Mouse (Mus musculus): ENCODE results near the gene Calcr. TPM values are rescaled to one million over a fixed set of nuclear protein-coding genes. Genes with fewer than 3 reads are reported as not detected.

Gene Calcr
- not detected in 2 replicates for polyA plus RNA-seq (2012; ENCODE audit: insufficient read depth, insufficient read length, missing spikeins)

- TF ChIP-seq POLR2A (IDR thresholded peaks at IDR 0.05; ENCODE audit: borderline replicate concordance, low read depth, low read length) (no peak), CTCF (IDR thresholded peaks at IDR 0.05; ENCODE audit: low read depth, low read length) (no peak)
- Histone ChIP-seq H3K4me3 (ENCODE audit: insufficient read depth, low read length) (no peak within 1 kb of the TSS), H3K27ac (ENCODE audit: insufficient read depth, low read depth, low read length) (no peak within 1 kb of the TSS), H3K4me1 (ENCODE audit: control insufficient read depth, insufficient read depth, low read length) (no peaks in the 10 kb centered on the region)
Measured at GRCm38 (mm10) chr6:3764230-3764764, at the start of gene Calcr. Calcr (minus strand) TSS chr6:3764714.

- H3K4me1 ChIP-seq (ENCODE audit: control insufficient read depth, insufficient read depth, low read length): no peaks in the 10 kb centered on the region
- no peak overlapping the region for H3K27ac ChIP-seq (ENCODE audit: insufficient read depth, low read depth, low read length)
- no peak overlapping the region for H3K4me3 ChIP-seq (ENCODE audit: insufficient read depth, low read length)
- TF ChIP-seq POLR2A (IDR thresholded peaks at IDR 0.05; ENCODE audit: borderline replicate concordance, low read depth, low read length): no peak
- no peak for TF ChIP-seq CTCF (IDR thresholded peaks at IDR 0.05; ENCODE audit: low read depth, low read length)
Measured at GRCm38 (mm10) chr6:3767485-3767884, 3.0 kb upstream of the Calcr start.

- Histone ChIP-seq H3K4me3 (ENCODE audit: insufficient read depth, low read length) (no peak overlapping the region), H3K27ac (ENCODE audit: insufficient read depth, low read depth, low read length) (no peak overlapping the region), H3K4me1 (ENCODE audit: control insufficient read depth, insufficient read depth, low read length) (no peaks in the 10 kb centered on the region)
- no peak for TF ChIP-seq CTCF (IDR thresholded peaks at IDR 0.05; ENCODE audit: low read depth, low read length)
- TF ChIP-seq POLR2A (IDR thresholded peaks at IDR 0.05; ENCODE audit: borderline replicate concordance, low read depth, low read length): no peak
Measured at GRCm38 (mm10) chr6:3763171-3763967, 1.1 kb downstream of the Calcr start.

GRCm38 (mm10) chr6:3751576-3751975 is 12.9 kb downstream of the Calcr start:
- Histone ChIP-seq H3K4me3 (ENCODE audit: insufficient read depth, low read length) (no peak overlapping the region), H3K4me1 (ENCODE audit: control insufficient read depth, insufficient read depth, low read length) (peaks cover 2% of the 10 kb centered on the region), H3K27ac (ENCODE audit: insufficient read depth, low read depth, low read length) (no peak overlapping the region)
- TF ChIP-seq POLR2A (IDR thresholded peaks at IDR 0.05; ENCODE audit: borderline replicate concordance, low read depth, low read length) (no peak), CTCF (IDR thresholded peaks at IDR 0.05; ENCODE audit: low read depth, low read length) (no peak)

GRCm38 (mm10) chr6:3749624-3750023 is 14.9 kb downstream of the Calcr start:
- no peak overlapping the region for H3K4me3 ChIP-seq (ENCODE audit: insufficient read depth, low read length)
- no peak for TF ChIP-seq POLR2A (IDR thresholded peaks at IDR 0.05; ENCODE audit: borderline replicate concordance, low read depth, low read length)
- no peak for TF ChIP-seq CTCF (IDR thresholded peaks at IDR 0.05; ENCODE audit: low read depth, low read length)
- peaks cover 2% of the 10 kb centered on the region for H3K4me1 ChIP-seq (ENCODE audit: control insufficient read depth, insufficient read depth, low read length)
- no peak overlapping the region for H3K27ac ChIP-seq (ENCODE audit: insufficient read depth, low read depth, low read length)

GRCm38 (mm10) chr6:3745546-3745945 is 19.0 kb downstream of the Calcr start:
- TF ChIP-seq CTCF (IDR thresholded peaks at IDR 0.05; ENCODE audit: low read depth, low read length) (no peak), POLR2A (IDR thresholded peaks at IDR 0.05; ENCODE audit: borderline replicate concordance, low read depth, low read length) (no peak)
- Histone ChIP-seq H3K4me1 (ENCODE audit: control insufficient read depth, insufficient read depth, low read length) (peaks cover 2% of the 10 kb centered on the region), H3K27ac (ENCODE audit: insufficient read depth, low read depth, low read length) (no peak overlapping the region)

GRCm38 (mm10) chr6:3741996-3742713 is 22.4 kb downstream of the Calcr start:
- Histone ChIP-seq H3K4me1 (ENCODE audit: control insufficient read depth, insufficient read depth, low read length) (no peaks in the 10 kb centered on the region), H3K27ac (ENCODE audit: insufficient read depth, low read depth, low read length) (no peak overlapping the region), H3K4me3 (ENCODE audit: insufficient read depth, low read length) (no peak overlapping the region)
- TF ChIP-seq POLR2A (IDR thresholded peaks at IDR 0.05; ENCODE audit: borderline replicate concordance, low read depth, low read length) (no peak), CTCF (IDR thresholded peaks at IDR 0.05; ENCODE audit: low read depth, low read length) (no peak)

More at GRCm38 (mm10) chr6:3745546-3745945, 19.0 kb downstream of the Calcr start:
- H3K4me3 ChIP-seq (ENCODE audit: insufficient read depth, low read length): no peak overlapping the region

GRCm38 (mm10) chr6:3741296-3741695 is 23.2 kb downstream of the Calcr start:
- H3K27ac ChIP-seq (ENCODE audit: insufficient read depth, low read depth, low read length): no peak overlapping the region
- H3K4me1 ChIP-seq (ENCODE audit: control insufficient read depth, insufficient read depth, low read length): no peaks in the 10 kb centered on the region
- H3K4me3 ChIP-seq (ENCODE audit: insufficient read depth, low read length): no peak overlapping the region
- no peak for TF ChIP-seq CTCF (IDR thresholded peaks at IDR 0.05; ENCODE audit: low read depth, low read length)
- TF ChIP-seq POLR2A (IDR thresholded peaks at IDR 0.05; ENCODE audit: borderline replicate concordance, low read depth, low read length): no peak

GRCm38 (mm10) chr6:3730246-3730867 is 34.2 kb downstream of the Calcr start:
- H3K4me3 ChIP-seq (ENCODE audit: insufficient read depth, low read length): no peak overlapping the region
- H3K4me1 ChIP-seq (ENCODE audit: control insufficient read depth, insufficient read depth, low read length): no peaks in the 10 kb centered on the region
- TF ChIP-seq CTCF (IDR thresholded peaks at IDR 0.05; ENCODE audit: low read depth, low read length) (no peak), POLR2A (IDR thresholded peaks at IDR 0.05; ENCODE audit: borderline replicate concordance, low read depth, low read length) (no peak)
- H3K27ac ChIP-seq (ENCODE audit: insufficient read depth, low read depth, low read length): no peak overlapping the region
